Mouse (Mus musculus) neural tube, embryonic 11.5 days (tissue): ENCODE data around the gene Myo5a. TPM values are rescaled to one million over a fixed set of nuclear protein-coding genes. Genes with fewer than 3 reads are reported as not detected.

ENCODE experiments used
- ATAC-seq: fragments of 200-750 bp; cut with Nextera tagmentation; 2 replicates; pipeline ENCODE4 v1.8.0; 2017; ENCODE audit warnings: moderate number of reproducible peaks, mild to moderate bottlenecking, moderate TSS enrichment, moderate library complexity; ENCODE audit not compliant: insufficient read depth, low FRiP score, low TSS enrichment
- DNase-seq: peaks from one replicate; pipeline ENCODE4 v3.0.0-alpha.2; 2015; ENCODE audit warnings: low spot score
- H3K27ac ChIP-seq: fragments of 300-500 bp; sonication (generic); 2 replicates; pipeline ENCODE4 v1.5.1; 2014; ENCODE audit warnings: low read depth, mild to moderate bottlenecking, low read length
- H3K27me3 ChIP-seq: fragments of 300-500 bp; sonication (generic); 2 replicates; pipeline ENCODE4 v1.6.1; 2014; ENCODE audit warnings: mild to moderate bottlenecking, low read length, mixed read lengths; ENCODE audit not compliant: control insufficient read depth, insufficient read depth
- H3K36me3 ChIP-seq: fragments of 300-500 bp; sonication (generic); 2 replicates; pipeline ENCODE4 v1.6.1; 2014; ENCODE audit warnings: mild to moderate bottlenecking, low read length, moderate library complexity, mixed read lengths; ENCODE audit not compliant: control insufficient read depth, insufficient read depth
- H3K4me1 ChIP-seq: fragments of 300-500 bp; sonication (generic); 2 replicates; pipeline ENCODE4 v1.6.1; 2014; ENCODE audit warnings: low read length, mixed read lengths; ENCODE audit not compliant: control insufficient read depth, insufficient read depth
- H3K4me2 ChIP-seq: fragments of 300-500 bp; sonication (generic); 2 replicates; pipeline ENCODE4 v1.6.1; 2014; ENCODE audit warnings: low read depth, mild to moderate bottlenecking, moderate library complexity
- H3K4me3 ChIP-seq: fragments of 300-500 bp; sonication (generic); 2 replicates; pipeline ENCODE4 v1.5.1; 2014; ENCODE audit warnings: low read depth, low read length
- H3K9ac ChIP-seq: fragments of 300-500 bp; sonication (generic); 2 replicates; pipeline ENCODE4 v1.6.1; 2014; ENCODE audit warnings: mild to moderate bottlenecking, low read length
- H3K9me3 ChIP-seq: fragments of 300-500 bp; sonication (generic); 2 replicates; pipeline ENCODE4 v1.6.1; 2016; ENCODE audit warnings: low read length; ENCODE audit not compliant: control insufficient read depth
- WGBS: fragments of 180-500 bp; shearing (Covaris S2); extraction: QIAGEN DNeasy Blood & Tissue Kit; methylation state at CpG from one replicate; pipeline ENCODE4 v1.1.7; 2014; 5-methylcytosine and 5-hydroxymethylcytosine counted together
- polyA plus RNA-seq: library from polyadenylated mRNA; unstranded; fragments of >200 nt; fragmentation: Nextera tagmentation; extraction: Ambion mirVana; gene quantifications from 2 replicates; pipeline ENCODE4 v1.2.1, GENCODE M21; 2014

The Myo5a gene
- polyA plus RNA-seq, 1 experiment from 2014 or later, result 35.3 TPM

GRCm38 (mm10) chr9:75037451-75038356 is 33.1 kb upstream of the Myo5a start, which contains the start of gene Arpp19:
TSS of gene Arpp19 (plus strand) at chr9:75037614.
- Histone ChIP-seq H3K36me3 (no peaks in the 10 kb centered on the region), H3K4me1 (peaks cover 7% of the 10 kb centered on the region; the same call in 1 of the 2 replicates), H3K27ac (peak within 1 kb of the TSS; percentile 69), H3K9ac (peak within 1 kb of the TSS; percentile 88), H3K4me3 (peak within 1 kb of the TSS; percentile 84), H3K4me2 (peak within 1 kb of the TSS; percentile 56), H3K9me3 (no peaks in the 10 kb centered on the region), H3K27me3 (no peaks in the 10 kb centered on the region)
- ATAC-seq, result peak; percentile 96
- WGBS, result under 1% methylated on average over 70 of the region's 73 CpGs
- DNase-seq, result peak; percentile 90

GRCm38 (mm10) chr9:75038357-75038688 is 32.5 kb upstream of the Myo5a start:
- H3K27ac ChIP-seq, result no peak overlapping the region
- no peak for ATAC-seq
- H3K9me3 ChIP-seq, result no peaks in the 10 kb centered on the region

GRCm38 (mm10) chr9:75040566-75040965 is 30.2 kb upstream of the Myo5a start:
- no peak overlapping the region for H3K9ac ChIP-seq
- no peak overlapping the region for H3K27ac ChIP-seq
- ATAC-seq (no peak), DNase-seq (no peak)
- no peaks in the 10 kb centered on the region for H3K27me3 ChIP-seq
- H3K4me1 ChIP-seq, result peaks cover 7% of the 10 kb centered on the region; the same call in 1 of the 2 replicates
- no peaks in the 10 kb centered on the region for H3K36me3 ChIP-seq
- H3K4me2 ChIP-seq, result no peak overlapping the region
- 86% methylated on average over 2 of the region's 2 CpGs for WGBS
- no peak overlapping the region for H3K4me3 ChIP-seq
- no peaks in the 10 kb centered on the region for H3K9me3 ChIP-seq

More at GRCm38 (mm10) chr9:75038357-75038688, 32.5 kb upstream of the Myo5a start:
- Histone ChIP-seq H3K4me2 (peak overlapping the region; percentile 56), H3K36me3 (no peaks in the 10 kb centered on the region), H3K4me1 (peaks cover 7% of the 10 kb centered on the region; the same call in 1 of the 2 replicates), H3K4me3 (peak overlapping the region; percentile 84), H3K27me3 (no peaks in the 10 kb centered on the region), H3K9ac (peak overlapping the region; percentile 88)
- 1% methylated on average over 10 of the region's 10 CpGs for WGBS
- DNase-seq, result no peak

- WGBS, result 87% methylated on average over 2 of the region's 2 CpGs
- Histone ChIP-seq H3K4me3 (no peak overlapping the region), H3K36me3 (no peaks in the 10 kb centered on the region), H3K4me1 (peaks cover 7% of the 10 kb centered on the region; the same call in 1 of the 2 replicates), H3K27me3 (no peaks in the 10 kb centered on the region), H3K27ac (no peak overlapping the region), H3K4me2 (no peak overlapping the region), H3K9ac (no peak overlapping the region), H3K9me3 (no peaks in the 10 kb centered on the region)
- no peak for ATAC-seq
- DNase-seq, result no peak
Observed at GRCm38 (mm10) chr9:75041840-75042525, 28.8 kb upstream of the Myo5a start.

- ATAC-seq (no peak), DNase-seq (no peak)
- H3K27me3 ChIP-seq, result no peaks in the 10 kb centered on the region
- H3K27ac ChIP-seq, result no peak overlapping the region
- no peak overlapping the region for H3K9ac ChIP-seq
- H3K36me3 ChIP-seq, result no peaks in the 10 kb centered on the region
- H3K9me3 ChIP-seq, result no peaks in the 10 kb centered on the region
- H3K4me3 ChIP-seq, result no peak overlapping the region
- WGBS, result 95% methylated on average over 2 of the region's 2 CpGs
- no peak overlapping the region for H3K4me2 ChIP-seq
- peaks cover 7% of the 10 kb centered on the region; the same call in 1 of the 2 replicates for H3K4me1 ChIP-seq
Observed at GRCm38 (mm10) chr9:75043191-75043590, 27.6 kb upstream of the Myo5a start.

GRCm38 (mm10) chr9:75047079-75047478 is 23.7 kb upstream of the Myo5a start:
- no peak overlapping the region for H3K4me2 ChIP-seq
- DNase-seq (no peak), ATAC-seq (no peak)
- H3K27me3 ChIP-seq, result no peaks in the 10 kb centered on the region
- no peaks in the 10 kb centered on the region for H3K4me1 ChIP-seq
- H3K9ac ChIP-seq, result no peak overlapping the region
- no peaks in the 10 kb centered on the region for H3K9me3 ChIP-seq
- no peaks in the 10 kb centered on the region for H3K36me3 ChIP-seq
- H3K4me3 ChIP-seq, result no peak overlapping the region
- H3K27ac ChIP-seq, result no peak overlapping the region

- Histone ChIP-seq H3K9me3 (no peaks in the 10 kb centered on the region), H3K36me3 (no peaks in the 10 kb centered on the region), H3K27ac (no peak overlapping the region), H3K4me1 (no peaks in the 10 kb centered on the region), H3K4me3 (no peak overlapping the region), H3K27me3 (no peaks in the 10 kb centered on the region), H3K4me2 (no peak overlapping the region), H3K9ac (no peak overlapping the region)
- DNase-seq, result no peak
- no peak for ATAC-seq
- WGBS, result 86% methylated on average over 3 of the region's 3 CpGs
Observed at GRCm38 (mm10) chr9:75049100-75049499, 21.7 kb upstream of the Myo5a start.

GRCm38 (mm10) chr9:75050003-75050402 is 20.8 kb upstream of the Myo5a start:
- Histone ChIP-seq H3K9ac (no peak overlapping the region), H3K4me1 (no peaks in the 10 kb centered on the region), H3K4me3 (no peak overlapping the region), H3K9me3 (no peaks in the 10 kb centered on the region), H3K27me3 (no peaks in the 10 kb centered on the region), H3K4me2 (no peak overlapping the region), H3K36me3 (no peaks in the 10 kb centered on the region), H3K27ac (no peak overlapping the region)
- ATAC-seq (no peak), DNase-seq (peak; percentile 56)
- 40% methylated on average over 3 of the region's 3 CpGs for WGBS
